Mouse (Mus musculus) E14TG2a.4 (cell line): Measurements from ENCODE around the gene Asphd2.

Experiments used
- H3K27me3 ChIP-seq: 2 replicates; pipeline ENCODE4 v1.6.1; 2014; ENCODE audit warnings: low read length, control low read depth; ENCODE audit not compliant: insufficient read depth
- H3K36me3 ChIP-seq: 2 replicates; pipeline ENCODE4 v1.6.1; 2014; ENCODE audit warnings: low read length, control low read depth; ENCODE audit not compliant: insufficient read depth
- H3K4me1 ChIP-seq: replicated peaks from 2 replicates; pipeline ENCODE4 v1.6.1; 2014; ENCODE audit warnings: low read depth, low read length, control low read depth
- H3K4me3 ChIP-seq: replicated peaks from 2 replicates; pipeline ENCODE4 v1.5.1; 2014; ENCODE audit warnings: mild to moderate bottlenecking, low read length
- H3K9me3 ChIP-seq: 2 replicates; pipeline ENCODE4 v1.6.1; 2014; ENCODE audit warnings: low read length, control low read depth
- CTCF ChIP-seq: conservative IDR thresholded peaks from 2 replicates; pipeline ENCODE4 v1.5.1; 2014; ENCODE audit warnings: low read length
- NANOG ChIP-seq: IDR thresholded peaks from 2 replicates; pipeline ENCODE4 v1.6.1; 2014; ENCODE audit warnings: borderline replicate concordance, low read length, mixed read lengths
- POU5F1 ChIP-seq: IDR thresholded peaks from 2 replicates; pipeline ENCODE4 v1.6.1; 2014; ENCODE audit warnings: low read length, borderline replicate concordance

Asphd2 gene

DNA sequence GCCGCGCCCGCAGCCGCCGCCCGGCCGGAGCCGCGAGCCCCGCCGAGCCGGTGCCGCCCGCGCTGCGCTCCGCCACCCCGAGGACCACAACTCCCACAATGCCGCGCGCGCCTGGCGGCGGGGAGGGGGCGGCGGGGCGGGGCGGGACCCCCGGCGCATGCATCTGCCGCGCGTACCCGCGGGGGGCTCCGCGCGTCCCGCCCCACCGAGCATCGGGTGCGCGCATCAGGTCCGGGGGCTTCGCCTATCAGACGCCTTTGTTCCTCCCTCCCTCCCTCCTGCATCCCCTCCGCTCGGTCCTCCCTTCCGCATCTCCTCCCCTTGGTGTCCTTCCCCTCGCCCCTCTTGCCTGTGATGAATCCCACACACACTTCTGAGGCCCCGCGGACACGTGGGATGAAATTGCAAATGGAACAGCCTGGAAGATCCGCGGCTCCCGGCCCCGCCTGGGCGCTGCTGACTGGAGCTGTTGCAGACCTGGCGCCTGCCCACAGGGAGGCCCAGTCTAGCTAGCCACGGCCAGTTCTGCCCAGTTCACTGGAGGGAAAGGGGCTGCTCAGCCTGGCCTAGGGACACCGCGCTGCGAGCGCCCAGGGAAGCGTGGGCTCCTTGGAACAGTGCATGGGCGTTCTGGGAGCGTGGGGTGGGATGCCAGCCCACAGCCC is at the start of gene Asphd2:
Gene Asphd2 (minus strand): TSS at position 88 of the 665 bp plus-strand sequence.
- no peak for TF ChIP-seq NANOG
- no peak for TF ChIP-seq CTCF
- TF ChIP-seq POU5F1 = no peak
- H3K4me1 ChIP-seq = peaks cover 41% of the 10 kb centered on the region
- no peaks in the 10 kb centered on the region for H3K9me3 ChIP-seq
- peak within 1 kb of the TSS; percentile 81 for H3K4me3 ChIP-seq
- H3K36me3 ChIP-seq = no peaks in the 10 kb centered on the region
- H3K27me3 ChIP-seq = peaks cover 64% of the 10 kb centered on the region

DNA sequence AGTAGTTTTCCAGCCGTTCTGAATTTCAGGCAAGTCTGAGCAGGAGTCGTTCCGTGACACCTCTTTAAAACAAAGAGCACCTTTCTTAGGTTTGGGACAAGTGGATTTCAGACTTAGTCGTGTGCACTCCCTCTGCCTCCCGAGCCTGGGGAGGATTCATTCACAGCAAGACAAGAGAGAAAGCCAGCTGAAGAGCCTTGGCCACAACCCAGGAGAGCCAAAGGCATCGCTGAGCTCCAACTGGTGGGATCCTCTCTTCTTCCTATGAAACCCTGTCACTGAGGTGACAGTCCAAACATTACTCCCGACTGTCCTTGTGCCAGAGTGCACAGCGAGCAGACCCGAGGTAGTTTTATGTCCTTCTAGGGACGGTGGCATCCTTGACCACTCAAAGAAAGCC is 43.9 kb upstream of the Asphd2 start:
- H3K27me3 ChIP-seq = peaks cover 20% of the 10 kb centered on the region
- no peaks in the 10 kb centered on the region for H3K9me3 ChIP-seq
- TF ChIP-seq POU5F1 = no peak
- no peak for TF ChIP-seq CTCF
- TF ChIP-seq NANOG = no peak
- H3K4me1 ChIP-seq = no peaks in the 10 kb centered on the region
- H3K4me3 ChIP-seq = no peak overlapping the region
- H3K36me3 ChIP-seq = no peaks in the 10 kb centered on the region

DNA sequence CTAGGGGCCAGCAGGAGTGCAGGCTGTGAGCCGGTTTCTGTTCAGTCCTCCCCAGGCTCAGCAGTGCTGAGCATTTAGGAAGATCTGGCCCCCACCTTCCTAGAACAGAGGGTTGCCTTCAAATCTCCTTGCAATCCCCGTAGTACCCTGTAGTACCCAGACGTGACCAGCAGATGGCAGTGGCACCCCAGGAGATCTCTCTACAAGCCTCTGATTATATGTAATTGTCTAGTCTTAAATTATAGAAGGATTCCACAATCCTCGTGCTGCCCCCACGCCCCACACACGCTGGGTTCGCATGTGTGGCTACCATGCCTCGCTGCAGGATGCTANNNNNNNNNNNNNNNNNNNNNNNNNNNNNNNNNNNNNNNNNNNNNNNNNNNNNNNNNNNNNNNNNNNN is 38.3 kb upstream of the Asphd2 start:
- no peaks in the 10 kb centered on the region for H3K9me3 ChIP-seq
- H3K4me1 ChIP-seq = peaks cover 4% of the 10 kb centered on the region; the same call in 1 of the 2 replicates
- H3K36me3 ChIP-seq = no peaks in the 10 kb centered on the region
- H3K4me3 ChIP-seq = no peak overlapping the region
- TF ChIP-seq CTCF = peak; percentile 87
- TF ChIP-seq NANOG = no peak
- H3K27me3 ChIP-seq = peaks cover 40% of the 10 kb centered on the region

DNA sequence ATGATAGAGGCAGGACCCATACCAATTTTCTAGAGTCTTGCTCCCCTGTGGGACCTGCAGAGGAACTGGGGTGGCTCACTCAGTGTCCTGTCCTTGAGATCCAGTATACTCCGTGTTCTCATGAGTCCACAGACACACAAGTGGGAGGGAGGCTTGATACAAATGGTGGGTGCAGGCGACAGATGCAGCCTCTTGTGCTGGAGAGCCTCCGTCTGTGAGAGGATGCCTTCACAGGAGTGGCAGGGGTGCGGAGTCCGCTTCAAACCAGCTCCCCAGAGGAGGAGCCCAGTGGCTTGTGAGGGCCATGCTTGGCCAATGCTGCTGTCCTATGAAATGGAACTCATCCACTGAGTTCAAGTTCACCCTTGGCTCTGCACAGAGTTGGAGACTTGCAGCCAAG is 37.4 kb upstream of the Asphd2 start:
- no peaks in the 10 kb centered on the region for H3K9me3 ChIP-seq
- no peaks in the 10 kb centered on the region for H3K36me3 ChIP-seq
- TF ChIP-seq CTCF = no peak
- no peak for TF ChIP-seq NANOG
- TF ChIP-seq POU5F1 = no peak
- no peak overlapping the region for H3K4me3 ChIP-seq
- peaks cover 40% of the 10 kb centered on the region for H3K27me3 ChIP-seq
- peaks cover 4% of the 10 kb centered on the region; the same call in 1 of the 2 replicates for H3K4me1 ChIP-seq

DNA sequence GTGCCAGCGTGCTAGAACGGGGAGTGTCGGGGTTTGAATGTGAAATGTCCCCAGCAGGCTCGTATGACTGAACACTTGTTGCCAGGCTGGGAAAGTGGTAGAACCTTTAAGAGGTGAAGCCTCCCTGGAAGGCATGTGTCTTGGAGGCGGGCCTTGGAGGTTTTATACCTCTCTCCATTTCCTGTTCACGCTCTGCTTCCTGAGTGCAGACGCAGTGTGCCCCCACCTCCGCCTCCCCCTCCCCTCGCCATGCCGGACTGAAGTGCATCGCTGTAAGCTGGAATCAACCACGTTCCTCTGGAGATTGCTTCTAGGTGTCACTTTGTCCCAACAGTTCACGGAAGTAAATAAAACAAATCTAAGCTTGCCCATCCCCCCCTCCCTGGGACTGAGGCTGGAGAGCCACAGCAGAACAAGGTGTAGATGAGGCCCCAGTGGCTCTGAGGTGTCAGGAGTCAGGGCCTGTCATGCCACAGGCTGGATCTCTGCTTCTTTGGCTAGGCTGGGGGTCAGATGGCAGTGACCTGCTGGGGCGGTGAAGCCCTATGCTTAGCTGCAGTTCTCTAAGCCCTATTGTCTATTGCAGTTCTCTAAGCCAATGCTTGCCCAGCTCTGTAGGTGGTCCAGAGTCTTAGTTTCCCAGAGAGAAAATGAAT is 36.6 kb upstream of the Asphd2 start:
- Histone ChIP-seq H3K27me3 (peaks cover 40% of the 10 kb centered on the region), H3K4me3 (no peak overlapping the region), H3K4me1 (peaks cover 4% of the 10 kb centered on the region; the same call in 1 of the 2 replicates), H3K9me3 (no peaks in the 10 kb centered on the region), H3K36me3 (no peaks in the 10 kb centered on the region)
- TF ChIP-seq CTCF (no peak), NANOG (no peak), POU5F1 (no peak)

DNA sequence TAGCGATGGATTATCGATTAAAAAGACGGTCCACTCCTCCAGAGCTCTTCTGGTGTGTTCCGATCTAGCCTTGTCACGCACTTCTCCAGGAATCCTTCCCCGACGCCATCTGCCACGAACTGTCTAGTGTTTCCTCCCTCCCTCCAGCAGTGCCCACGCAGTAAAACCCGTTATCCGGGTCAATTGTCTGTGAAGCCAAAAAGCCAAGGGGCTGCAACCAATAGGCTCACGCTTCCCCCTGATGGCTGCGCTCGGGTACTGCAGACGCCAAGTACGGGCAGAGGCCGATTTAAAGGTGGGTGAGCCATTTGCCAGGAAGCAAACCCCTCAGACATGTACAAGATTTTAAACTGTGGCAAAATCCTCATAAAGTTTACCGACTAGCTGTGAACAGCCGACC is 34.3 kb upstream of the Asphd2 start:
- no peak overlapping the region for H3K4me3 ChIP-seq
- H3K27me3 ChIP-seq = peaks cover 58% of the 10 kb centered on the region
- no peaks in the 10 kb centered on the region for H3K36me3 ChIP-seq
- H3K9me3 ChIP-seq = no peaks in the 10 kb centered on the region
- TF ChIP-seq NANOG = no peak
- TF ChIP-seq CTCF = peak; percentile 92
- no peak for TF ChIP-seq POU5F1
- peaks cover 13% of the 10 kb centered on the region; the same call in 1 of the 2 replicates for H3K4me1 ChIP-seq

DNA sequence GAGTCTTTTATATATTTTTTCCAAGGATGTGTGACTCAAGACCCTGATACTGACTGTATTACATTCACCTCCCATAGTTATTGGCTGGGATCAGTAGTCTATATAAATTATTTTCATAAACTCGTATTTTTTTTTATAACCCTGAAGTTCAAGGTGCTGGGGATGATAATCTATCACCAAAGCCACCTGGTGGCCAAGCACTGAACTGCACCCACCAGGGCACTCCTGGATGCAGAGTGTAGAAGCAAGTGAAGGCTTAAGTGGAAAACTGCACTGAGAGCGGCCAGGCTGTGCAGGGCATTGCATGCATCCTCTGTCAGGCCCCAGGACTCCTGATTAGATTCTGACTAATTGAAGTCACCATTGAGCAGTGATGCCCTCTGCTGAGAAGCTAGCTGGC is 32.6 kb upstream of the Asphd2 start:
- TF ChIP-seq NANOG (no peak), POU5F1 (no peak), CTCF (peak; percentile 94)
- Histone ChIP-seq H3K4me1 (peaks cover 13% of the 10 kb centered on the region; the same call in 1 of the 2 replicates), H3K27me3 (peaks cover 66% of the 10 kb centered on the region), H3K9me3 (no peaks in the 10 kb centered on the region), H3K36me3 (no peaks in the 10 kb centered on the region), H3K4me3 (no peak overlapping the region)

DNA sequence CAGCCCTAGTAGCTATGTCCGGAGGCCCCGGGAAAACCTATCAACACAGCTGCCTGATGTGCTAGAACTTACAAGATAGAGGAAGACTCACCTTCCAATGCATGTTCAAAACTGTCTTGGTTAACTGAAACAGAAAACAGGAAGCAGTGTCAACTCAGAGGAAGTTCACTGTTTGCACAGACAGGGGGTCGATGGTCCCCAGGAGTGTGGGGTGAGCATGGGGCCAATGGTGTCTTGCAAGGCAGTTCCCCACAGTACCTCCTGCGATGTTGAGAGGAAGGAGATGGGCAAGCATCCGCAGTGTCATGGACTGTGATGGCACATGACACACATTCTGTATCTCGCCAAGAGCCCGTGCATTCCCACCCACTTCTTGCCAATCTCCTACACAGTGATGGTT is 32.0 kb upstream of the Asphd2 start:
- H3K27me3 ChIP-seq = peaks cover 60% of the 10 kb centered on the region
- TF ChIP-seq POU5F1 = no peak
- TF ChIP-seq CTCF = no peak
- TF ChIP-seq NANOG = no peak
- no peaks in the 10 kb centered on the region for H3K36me3 ChIP-seq
- H3K4me1 ChIP-seq = peaks cover 13% of the 10 kb centered on the region; the same call in 1 of the 2 replicates
- no peak overlapping the region for H3K4me3 ChIP-seq
- H3K9me3 ChIP-seq = no peaks in the 10 kb centered on the region

DNA sequence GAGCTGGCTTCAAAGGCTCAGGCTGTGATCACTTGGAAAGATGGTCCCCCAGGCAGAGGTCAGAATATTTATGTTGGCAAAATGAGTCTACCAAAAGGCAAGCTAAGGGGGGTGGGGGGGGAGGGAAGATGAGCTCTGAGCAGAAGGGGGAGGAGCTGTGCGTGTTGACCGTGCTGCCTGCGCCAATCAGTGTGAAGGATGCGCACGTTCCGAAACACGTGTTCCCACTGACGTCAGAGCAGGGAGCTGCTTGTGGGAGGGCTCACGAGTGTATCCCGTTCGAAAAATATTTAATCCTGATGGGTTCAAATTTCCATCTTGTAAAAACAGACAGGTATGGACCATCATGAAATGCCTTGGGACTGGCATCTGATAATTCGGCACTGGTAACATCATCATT is 24.9 kb upstream of the Asphd2 start:
- Histone ChIP-seq H3K27me3 (peaks cover 20% of the 10 kb centered on the region), H3K4me1 (peaks cover 4% of the 10 kb centered on the region; the same call in 1 of the 2 replicates), H3K9me3 (no peaks in the 10 kb centered on the region), H3K36me3 (no peaks in the 10 kb centered on the region), H3K4me3 (no peak overlapping the region)
- no peak for TF ChIP-seq POU5F1
- TF ChIP-seq NANOG = no peak
- TF ChIP-seq CTCF = no peak
